Mouse (Mus musculus) brain, embryonic 18.5 days (tissue): Measurements from ENCODE around the gene Ube2g1.
"Not testable (repeated sequence)": the region's sequence is repeated elsewhere in the genome, so short reads cannot be mapped to it uniquely, and the experiment has no call there.

Source experiments
- DNase-seq: peaks from one replicate; pipeline ENCODE4 v3.0.0-alpha.2; 2012; ENCODE audit warnings: low read depth, low spot score

The Ube2g1 gene

GRCm38 (mm10) chr11:72607469-72608070 lies 487 bp downstream of the Ube2g1 start:
- DNase-seq = peak; percentile 12

- peak; percentile 88 for DNase-seq
These were observed 1.1 kb downstream of the Ube2g1 start for GRCm38 (mm10) chr11:72608071-72608679.

DNA sequence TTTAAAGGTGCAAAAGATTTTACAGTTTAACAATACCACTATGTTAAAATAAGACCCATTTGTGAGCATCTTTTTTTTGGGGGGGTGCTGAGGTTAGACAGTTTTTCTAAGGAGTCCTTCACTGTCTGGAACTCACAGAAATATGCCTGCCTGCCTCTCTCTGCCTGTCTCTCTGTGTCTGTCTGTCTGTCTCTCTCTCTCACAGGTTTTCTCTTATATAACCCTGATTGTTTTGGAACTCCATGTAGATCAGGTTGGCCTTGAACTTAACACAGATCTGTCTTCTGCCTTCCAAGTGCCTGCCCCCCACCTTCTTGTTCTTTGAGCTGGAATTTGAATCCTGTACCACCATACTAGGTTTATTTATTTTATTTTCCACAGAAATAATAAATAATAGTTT lies 2.2 kb downstream of the Ube2g1 start:
- no peak for DNase-seq

DNA sequence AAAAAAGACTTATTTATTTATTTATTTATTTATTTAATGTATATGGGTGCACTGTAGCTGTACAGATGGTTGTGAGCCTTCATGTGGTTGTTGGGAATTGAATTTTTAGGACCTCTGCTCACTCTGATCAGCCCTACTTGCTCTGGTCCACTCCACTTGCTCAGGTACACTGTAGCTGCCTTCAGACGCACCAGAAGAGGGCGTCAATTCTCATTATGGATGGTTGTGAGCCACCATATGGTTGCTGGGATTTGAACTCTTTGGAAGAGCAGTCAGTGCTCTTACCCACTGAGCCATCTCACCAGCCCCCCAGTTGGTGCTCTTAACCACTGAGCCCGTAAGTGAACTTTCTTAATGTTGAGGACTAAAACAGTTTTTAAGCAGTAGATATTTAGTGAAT lies 7.3 kb downstream of the Ube2g1 start:
- not testable (repeated sequence) for DNase-seq

DNA sequence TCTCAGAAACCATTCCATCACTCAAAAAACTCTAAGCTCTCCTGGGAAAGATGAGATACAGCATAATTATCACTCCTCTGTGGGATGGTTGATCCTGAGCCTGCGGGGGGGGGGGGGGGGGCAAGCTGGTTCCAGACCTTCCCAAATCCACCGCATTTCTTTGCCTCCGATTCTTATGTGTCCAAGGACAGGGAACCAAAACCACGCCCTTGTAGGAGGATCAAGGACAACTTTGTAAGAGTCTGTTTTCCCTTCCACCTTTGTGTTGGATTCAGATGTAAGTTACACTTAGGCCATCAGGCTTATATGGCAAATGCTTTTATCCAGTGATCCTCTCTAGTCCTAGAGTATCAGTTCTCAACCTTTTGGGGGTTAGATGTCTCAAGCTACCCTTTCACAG lies 8.8 kb downstream of the Ube2g1 start:
- DNase-seq = no peak

GRCm38 (mm10) chr11:72618476-72618875 lies 11.4 kb downstream of the Ube2g1 start:
- no peak for DNase-seq

GRCm38 (mm10) chr11:72642730-72643129 lies 35.6 kb downstream of the Ube2g1 start:
- no peak for DNase-seq

- DNase-seq = no peak
These were observed 38.3 kb downstream of the Ube2g1 start for GRCm38 (mm10) chr11:72645386-72645785.

DNA sequence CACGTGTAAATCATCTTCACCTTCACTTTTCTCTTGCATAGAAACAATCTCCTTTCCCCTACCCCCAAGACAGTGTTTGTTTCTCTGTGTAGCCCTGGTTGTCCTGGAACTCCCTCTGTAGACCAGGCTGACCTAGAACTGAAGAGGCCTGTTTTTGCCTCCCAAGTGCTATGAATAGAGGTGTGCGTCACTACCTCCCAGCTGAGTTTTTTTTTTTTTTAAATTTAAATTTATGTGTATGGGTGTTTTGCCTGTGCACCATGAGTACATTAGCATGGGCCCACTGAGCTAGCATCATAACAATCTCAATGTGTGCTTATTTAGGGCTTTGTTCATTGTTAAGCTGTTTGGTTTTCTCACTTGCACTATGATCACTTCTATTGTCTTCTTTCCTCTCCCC lies 43.3 kb downstream of the Ube2g1 start:
- no peak for DNase-seq

DNA sequence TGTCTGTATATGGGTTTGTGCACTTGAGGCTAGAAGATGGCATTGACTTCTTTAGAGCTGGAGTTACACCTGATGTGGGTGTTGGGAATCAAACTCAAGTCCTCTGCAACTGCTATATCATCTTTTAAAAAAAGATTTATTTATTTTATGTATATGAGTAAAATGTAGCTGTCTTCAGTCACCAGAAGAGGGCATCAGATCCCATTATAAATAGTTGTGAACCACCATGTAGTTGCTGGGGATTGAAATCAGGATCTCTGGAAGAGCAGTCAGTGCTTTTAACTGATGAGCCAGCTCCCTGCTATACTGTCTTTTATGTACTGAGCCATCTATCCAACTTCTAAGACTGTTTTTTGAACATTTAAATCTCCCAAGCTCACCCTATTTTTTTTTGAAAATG lies 52.8 kb downstream of the Ube2g1 start:
- DNase-seq = no peak

DNA sequence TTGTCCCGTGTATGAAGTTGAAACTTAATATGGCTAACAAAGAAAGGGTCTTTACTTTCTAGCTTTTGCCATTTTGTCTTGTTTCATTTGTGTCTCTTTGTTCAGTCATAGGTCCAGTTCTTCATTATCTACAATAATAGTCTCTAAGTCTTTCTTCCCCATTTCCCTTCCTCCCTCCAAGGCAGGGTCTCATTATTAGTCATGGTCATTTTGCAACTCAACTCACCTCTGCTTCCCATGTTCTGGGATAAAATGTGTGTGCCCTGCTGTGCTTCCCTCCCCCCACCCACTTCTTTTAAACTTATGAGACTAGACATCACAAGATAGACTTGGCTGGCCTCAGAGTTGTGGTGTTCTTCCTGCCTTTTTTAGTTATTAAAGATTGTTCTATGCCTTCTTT lies 53.3 kb downstream of the Ube2g1 start:
- DNase-seq = no peak

- no peak for DNase-seq
These were observed 57.6 kb downstream of the Ube2g1 start for GRCm38 (mm10) chr11:72664641-72665040.

GRCm38 (mm10) chr11:72670634-72671033 lies 63.6 kb downstream of the Ube2g1 start:
- DNase-seq = no peak

DNA sequence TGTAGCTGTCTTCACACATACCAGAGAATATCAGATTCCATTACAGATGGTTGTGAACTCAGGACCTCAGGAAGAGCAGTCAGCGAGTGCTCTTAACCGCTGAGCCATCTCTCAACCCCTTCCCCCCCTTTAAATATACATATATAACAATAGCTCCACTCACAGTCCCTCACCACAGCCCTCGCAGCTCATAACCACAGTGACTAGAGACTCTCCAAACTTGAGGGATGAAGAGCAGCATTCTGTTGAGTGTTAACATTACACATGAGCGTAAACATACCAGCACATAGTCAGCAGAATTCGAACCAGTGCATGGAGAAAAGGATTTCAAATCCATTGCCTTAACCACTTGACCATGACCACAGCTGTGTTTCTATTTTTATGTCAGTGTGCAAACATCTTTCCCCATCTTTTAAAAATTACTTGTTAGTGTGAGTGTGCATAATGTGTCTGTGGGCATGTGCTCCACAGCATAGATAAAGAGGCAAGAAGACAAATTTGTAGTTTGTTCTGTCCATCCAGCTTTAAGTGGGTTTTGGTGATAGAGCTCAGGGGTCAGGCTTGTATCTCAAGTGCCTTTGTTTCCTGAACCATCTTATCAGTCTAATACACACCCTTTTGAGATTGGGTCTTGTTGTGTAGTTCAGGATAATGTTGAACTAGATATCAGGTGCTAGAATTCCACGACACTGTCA lies 64.4 kb downstream of the Ube2g1 start:
- no peak for DNase-seq

GRCm38 (mm10) chr11:72672438-72672837 lies 65.4 kb downstream of the Ube2g1 start:
- no peak for DNase-seq

GRCm38 (mm10) chr11:72675280-72675679 lies 68.2 kb downstream of the Ube2g1 start:
- DNase-seq = no peak

DNA sequence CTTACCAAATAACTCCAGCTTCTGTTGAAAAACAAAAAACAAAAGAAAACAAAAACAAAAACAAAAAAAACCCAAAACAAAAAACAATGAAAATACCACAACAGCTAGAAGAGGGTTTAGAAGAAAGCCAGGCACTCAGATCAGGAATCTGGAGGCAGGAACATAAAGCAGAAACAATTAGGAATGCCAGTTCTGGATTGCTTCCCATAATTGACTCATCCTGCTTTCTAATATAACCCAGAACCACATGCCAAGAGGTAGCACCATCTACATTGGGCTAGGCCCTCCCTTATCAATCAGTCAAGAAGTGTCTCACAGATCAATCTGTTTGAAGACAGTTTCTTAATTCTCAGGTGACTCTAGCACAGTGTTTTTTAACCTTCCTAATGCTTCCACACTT lies 73.6 kb downstream of the Ube2g1 start:
- DNase-seq = no peak

DNA sequence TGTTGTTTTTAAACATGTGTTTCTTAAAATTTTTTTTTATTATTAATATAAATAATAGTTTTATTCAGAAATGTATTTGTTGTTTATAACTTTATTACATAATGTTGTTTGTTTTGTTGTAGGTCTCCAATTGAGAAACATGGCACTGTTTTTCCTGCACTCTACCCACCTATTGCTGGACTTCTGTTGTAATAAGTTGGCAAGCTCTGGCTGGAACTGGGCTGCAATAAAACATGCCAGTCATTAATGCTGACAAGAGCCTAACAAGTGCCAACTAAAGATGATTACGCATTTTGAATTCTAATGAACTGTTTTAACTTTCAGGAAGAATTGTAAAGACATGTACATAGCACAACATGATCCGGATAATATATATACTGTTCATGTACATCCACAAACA lies 76.3 kb downstream of the Ube2g1 start:
- DNase-seq = no peak

GRCm38 (mm10) chr11:72686697-72687096 lies 79.6 kb downstream of the Ube2g1 start:
- DNase-seq = no peak

DNA sequence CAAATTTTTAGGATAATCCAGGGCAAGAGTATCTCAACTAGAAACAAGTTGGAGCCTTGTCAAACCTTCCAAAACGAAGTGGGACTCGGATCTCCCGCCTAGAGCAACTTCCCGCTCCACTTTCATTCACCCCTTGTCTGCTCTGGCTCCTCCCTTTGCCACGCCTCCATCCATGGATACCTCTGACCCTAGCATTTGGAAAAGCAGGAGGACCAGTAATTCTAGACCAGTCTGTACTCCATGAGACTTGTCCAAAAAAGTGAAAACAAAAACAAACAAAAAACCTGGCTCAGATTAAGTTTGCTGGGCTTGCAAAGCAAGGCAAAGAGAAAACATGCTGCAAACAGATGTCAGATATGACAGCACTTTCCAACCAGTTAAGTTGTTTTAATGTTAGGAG lies 81.2 kb downstream of the Ube2g1 start:
- no peak for DNase-seq

- no peak for DNase-seq
These were observed 82.0 kb downstream of the Ube2g1 start for GRCm38 (mm10) chr11:72689115-72689514.

GRCm38 (mm10) chr11:72689551-72690510 lies 82.7 kb downstream of the Ube2g1 start, which contains the start of gene Ankfy1:
Gene Ankfy1 (plus strand): TSS chr11:72690006.
- DNase-seq = peak; percentile 89
